Mouse (Mus musculus) midbrain, postnatal 0 days (tissue): ENCODE results near the gene Cdh10. TPM values are rescaled to one million over a fixed set of nuclear protein-coding genes. Genes with fewer than 3 reads are reported as not detected.

Experiments
- ATAC-seq: fragments of 200-750 bp; cut with Nextera tagmentation; 2 replicates; pipeline ENCODE4 v1.8.0; 2017; ENCODE audit warnings: moderate number of reproducible peaks, mild to moderate bottlenecking, moderate TSS enrichment, moderate library complexity; ENCODE audit not compliant: low FRiP score
- DNase-seq: peaks from one replicate; pipeline ENCODE4 v3.0.0-alpha.2; 2015; ENCODE audit warnings: low spot score
- H3K27ac ChIP-seq: fragments of 300-500 bp; sonication (generic); 2 replicates; pipeline ENCODE4 v1.5.1; 2014; ENCODE audit warnings: low read depth, mild to moderate bottlenecking, low read length, mixed read lengths
- H3K27me3 ChIP-seq: fragments of 300-500 bp; sonication (generic); 2 replicates; pipeline ENCODE4 v1.6.1; 2014; ENCODE audit warnings: low read length, control low read depth, mixed read lengths; ENCODE audit not compliant: insufficient read depth
- H3K36me3 ChIP-seq: fragments of 300-500 bp; sonication (generic); 2 replicates; pipeline ENCODE4 v1.6.1; 2014; ENCODE audit warnings: low read length, control low read depth, mixed read lengths; ENCODE audit not compliant: insufficient read depth
- H3K4me1 ChIP-seq: fragments of 300-500 bp; sonication (generic); 2 replicates; pipeline ENCODE4 v1.6.1; 2014; ENCODE audit warnings: mild to moderate bottlenecking, control low read depth, antibody characterized with exemption, low read length, mixed read lengths; ENCODE audit not compliant: insufficient read depth
- H3K4me2 ChIP-seq: fragments of 300-500 bp; sonication (generic); 2 replicates; pipeline ENCODE4 v1.6.1; 2014; ENCODE audit warnings: low read depth, mild to moderate bottlenecking, low read length, mixed read lengths; ENCODE audit not compliant: poor library complexity, severe bottlenecking
- H3K4me3 ChIP-seq: fragments of 300-500 bp; sonication (generic); 2 replicates; pipeline ENCODE4 v1.5.1; 2014; ENCODE audit warnings: low read depth, mild to moderate bottlenecking, low read length, moderate library complexity
- H3K9ac ChIP-seq: fragments of 300-500 bp; sonication (generic); replicated peaks from 2 replicates; pipeline ENCODE4 v1.6.1; 2014; ENCODE audit warnings: mild to moderate bottlenecking, low read length, moderate library complexity, mixed read lengths; ENCODE audit not compliant: poor library complexity, severe bottlenecking
- H3K9me3 ChIP-seq: fragments of 300-500 bp; sonication (generic); 2 replicates; pipeline ENCODE4 v1.6.1; 2016; ENCODE audit warnings: low read length, control low read depth
- CTCF ChIP-seq: IDR thresholded peaks from 2 replicates; pipeline ENCODE4 v1.5.1; 2016; ENCODE audit warnings: antibody characterized with exemption, mild to moderate bottlenecking
- WGBS: fragments of 180-500 bp; shearing (Covaris S2); extraction: QIAGEN DNeasy Blood & Tissue Kit; methylation state at CpG from one replicate; pipeline ENCODE4 v1.1.7; 2014; 5-methylcytosine and 5-hydroxymethylcytosine counted together
- polyA plus RNA-seq: library from polyadenylated mRNA; unstranded; fragments of >200 nt; fragmentation: Nextera tagmentation; extraction: Ambion mirVana; gene quantifications from 2 replicates; pipeline ENCODE4 v1.2.1, GENCODE M21; 2015
- total RNA-seq: library from RNA; depleted of rRNA; stranded (reverse); fragments of >200 nt; gene quantifications from 2 replicates; pipeline ENCODE4 v1.2.3, GENCODE M21; 2014

Gene Cdh10
- total and polyA plus RNA-seq, 2 experiments from 2014 or later = 24.4 to 44.9 TPM

- DNase-seq (no peak), ATAC-seq (no peak)
- H3K4me2 ChIP-seq = no peak overlapping the region
- no peaks in the 10 kb centered on the region for H3K4me1 ChIP-seq
- no peaks in the 10 kb centered on the region for H3K9me3 ChIP-seq
- H3K4me3 ChIP-seq = no peak overlapping the region
- H3K9ac ChIP-seq = no peak overlapping the region
- H3K36me3 ChIP-seq = no peaks in the 10 kb centered on the region
- no peak for TF ChIP-seq CTCF
- no peak overlapping the region for H3K27ac ChIP-seq
- WGBS = 58% methylated on average over 1 of the region's 1 CpGs
- H3K27me3 ChIP-seq = no peaks in the 10 kb centered on the region
These were observed 168.9 kb downstream of the Cdh10 start for GRCm38 (mm10) chr15:18987671-18988070.

GRCm38 (mm10) chr15:18993512-18993911 is 174.8 kb downstream of the Cdh10 start:
- H3K4me1 ChIP-seq = no peaks in the 10 kb centered on the region
- H3K9ac ChIP-seq = no peak overlapping the region
- ATAC-seq (no peak), DNase-seq (no peak)
- H3K9me3 ChIP-seq = no peaks in the 10 kb centered on the region
- H3K4me2 ChIP-seq = no peak overlapping the region
- no peak overlapping the region for H3K4me3 ChIP-seq
- no peak overlapping the region for H3K27ac ChIP-seq
- no peaks in the 10 kb centered on the region for H3K36me3 ChIP-seq
- TF ChIP-seq CTCF = no peak
- H3K27me3 ChIP-seq = no peaks in the 10 kb centered on the region

GRCm38 (mm10) chr15:18994294-18994693 is 175.5 kb downstream of the Cdh10 start:
- Histone ChIP-seq H3K9me3 (no peaks in the 10 kb centered on the region), H3K9ac (no peak overlapping the region), H3K4me1 (no peaks in the 10 kb centered on the region), H3K27me3 (no peaks in the 10 kb centered on the region), H3K36me3 (no peaks in the 10 kb centered on the region), H3K4me2 (no peak overlapping the region), H3K27ac (no peak overlapping the region), H3K4me3 (no peak overlapping the region)
- no peak for TF ChIP-seq CTCF
- ATAC-seq (no peak), DNase-seq (no peak)
- 69% methylated on average over 4 of the region's 4 CpGs for WGBS

- no peaks in the 10 kb centered on the region for H3K27me3 ChIP-seq
- no peak overlapping the region for H3K4me3 ChIP-seq
- no peaks in the 10 kb centered on the region for H3K4me1 ChIP-seq
- no peaks in the 10 kb centered on the region for H3K9me3 ChIP-seq
- H3K36me3 ChIP-seq = peaks cover 13% of the 10 kb centered on the region; the same call in 1 of the 2 replicates
- H3K27ac ChIP-seq = no peak overlapping the region
- no peak for DNase-seq
- WGBS = 79% methylated on average over 10 of the region's 10 CpGs
- no peak overlapping the region for H3K9ac ChIP-seq
- no peak for TF ChIP-seq CTCF
- no peak overlapping the region for H3K4me2 ChIP-seq
- ATAC-seq = no peak
These were observed 192.1 kb downstream of the Cdh10 start for GRCm38 (mm10) chr15:19010829-19011228.

- H3K27ac ChIP-seq = no peak overlapping the region
- no peak overlapping the region for H3K4me3 ChIP-seq
- no peak overlapping the region for H3K4me2 ChIP-seq
- H3K4me1 ChIP-seq = no peaks in the 10 kb centered on the region
- H3K27me3 ChIP-seq = no peaks in the 10 kb centered on the region
- TF ChIP-seq CTCF = no peak
- DNase-seq (no peak), ATAC-seq (no peak)
- H3K9me3 ChIP-seq = no peaks in the 10 kb centered on the region
- WGBS = 82% methylated on average over 3 of the region's 3 CpGs
- no peak overlapping the region for H3K9ac ChIP-seq
- no peaks in the 10 kb centered on the region for H3K36me3 ChIP-seq
These were observed 214.2 kb downstream of the Cdh10 start for GRCm38 (mm10) chr15:19032983-19033382.

- ATAC-seq (no peak), DNase-seq (peak; percentile 47)
- no peaks in the 10 kb centered on the region for H3K27me3 ChIP-seq
- H3K9ac ChIP-seq = no peak overlapping the region
- H3K9me3 ChIP-seq = no peaks in the 10 kb centered on the region
- H3K4me2 ChIP-seq = no peak overlapping the region
- H3K4me3 ChIP-seq = no peak overlapping the region
- TF ChIP-seq CTCF = peak; percentile 60
- no peaks in the 10 kb centered on the region for H3K36me3 ChIP-seq
- no peaks in the 10 kb centered on the region for H3K4me1 ChIP-seq
- H3K27ac ChIP-seq = no peak overlapping the region
- WGBS = 72% methylated on average over 1 of the region's 1 CpGs
These were observed 221.3 kb downstream of the Cdh10 start for GRCm38 (mm10) chr15:19040077-19040476.
